Mouse (Mus musculus) forebrain, embryonic 13.5 days (tissue): ENCODE data around the gene Car3. TPM values are rescaled to one million over a fixed set of nuclear protein-coding genes. Genes with fewer than 3 reads are reported as not detected.

ENCODE experiments used
- ATAC-seq: fragments of 200-750 bp; cut with Nextera tagmentation; 2 replicates; pipeline ENCODE4 v1.8.0; 2017
- H3K27ac ChIP-seq: fragments of 300-500 bp; sonication (generic); 2 replicates; pipeline ENCODE4 v1.5.1; 2015; ENCODE audit warnings: inconsistent platforms, mild to moderate bottlenecking, moderate library complexity
- H3K27me3 ChIP-seq: fragments of 300-500 bp; sonication (generic); 2 replicates; pipeline ENCODE4 v1.6.1; 2015; ENCODE audit warnings: mild to moderate bottlenecking, inconsistent platforms
- H3K36me3 ChIP-seq: fragments of 300-500 bp; sonication (generic); 2 replicates; pipeline ENCODE4 v1.6.1; 2015; ENCODE audit warnings: mild to moderate bottlenecking, inconsistent platforms; ENCODE audit not compliant: poor library complexity, severe bottlenecking
- H3K4me1 ChIP-seq: fragments of 300-500 bp; sonication (generic); 2 replicates; pipeline ENCODE4 v1.6.1; 2015; ENCODE audit warnings: inconsistent platforms
- H3K4me2 ChIP-seq: fragments of 300-500 bp; sonication (generic); 2 replicates; pipeline ENCODE4 v1.6.1; 2015; ENCODE audit warnings: inconsistent platforms, mild to moderate bottlenecking, moderate library complexity
- H3K4me3 ChIP-seq: fragments of 300-500 bp; sonication (generic); 2 replicates; pipeline ENCODE4 v1.5.1; 2015; ENCODE audit warnings: mild to moderate bottlenecking, inconsistent platforms
- H3K9ac ChIP-seq: fragments of 300-500 bp; sonication (generic); 2 replicates; pipeline ENCODE4 v1.6.1; 2015; ENCODE audit warnings: mild to moderate bottlenecking, inconsistent platforms
- H3K9me3 ChIP-seq: fragments of 300-500 bp; sonication (generic); replicated peaks from 2 replicates; pipeline ENCODE4 v1.6.1; 2016; ENCODE audit warnings: inconsistent platforms
- WGBS: fragments of 180-500 bp; shearing (Covaris S2); methylation state at CpG from one replicate; pipeline ENCODE4 v1.1.7; 2015; 5-methylcytosine and 5-hydroxymethylcytosine counted together
- polyA plus RNA-seq: library from polyadenylated mRNA; unstranded; fragments of >200 nt; fragmentation: Nextera tagmentation; extraction: Ambion mirVana; gene quantifications from 2 replicates; pipeline ENCODE4 v1.2.1, GENCODE M21; 2015

Gene Car3
- polyA plus RNA-seq, 1 experiment from 2014 or later, result 1.6 TPM

GRCm38 (mm10) chr3:14860291-14860690 lies 3.0 kb upstream of the Car3 start:
- no peaks in the 10 kb centered on the region for H3K36me3 ChIP-seq
- H3K4me2 ChIP-seq, result no peak overlapping the region
- no peak overlapping the region for H3K27ac ChIP-seq
- WGBS, result 81% methylated on average over 3 of the region's 3 CpGs
- no peak overlapping the region for H3K4me3 ChIP-seq
- H3K9ac ChIP-seq, result no peak overlapping the region
- peaks cover 12% of the 10 kb centered on the region; the same call in 1 of the 2 replicates for H3K4me1 ChIP-seq
- H3K9me3 ChIP-seq, result no peaks in the 10 kb centered on the region
- no peak for ATAC-seq
- H3K27me3 ChIP-seq, result no peaks in the 10 kb centered on the region

- Histone ChIP-seq H3K27ac (no peak overlapping the region), H3K4me2 (no peak overlapping the region), H3K27me3 (no peaks in the 10 kb centered on the region), H3K4me1 (peaks cover 12% of the 10 kb centered on the region; the same call in 1 of the 2 replicates), H3K9ac (no peak overlapping the region), H3K4me3 (no peak overlapping the region), H3K36me3 (no peaks in the 10 kb centered on the region), H3K9me3 (no peaks in the 10 kb centered on the region)
- 89% methylated on average over 1 of the region's 1 CpGs for WGBS
- no peak for ATAC-seq
These were observed 2.1 kb upstream of the Car3 start for GRCm38 (mm10) chr3:14861165-14861564.

DNA sequence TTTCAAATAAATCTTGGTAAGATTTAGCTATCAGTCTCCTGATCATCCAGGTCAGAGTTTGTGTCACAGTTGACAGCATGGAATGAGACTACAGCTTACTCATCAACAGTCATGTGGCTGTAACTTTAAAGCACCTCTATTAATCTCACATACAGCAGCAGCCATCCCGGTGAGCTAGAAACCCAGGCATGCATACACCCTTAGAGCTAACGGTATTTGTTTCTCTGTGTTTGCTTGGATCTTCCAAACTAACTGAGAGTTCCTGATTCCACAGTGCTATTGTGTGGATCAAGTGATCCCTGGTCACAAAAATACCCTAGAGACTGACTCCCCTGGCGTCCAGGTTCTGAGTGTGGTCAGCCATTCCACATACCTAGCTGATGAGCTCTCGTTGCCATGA lies 1.5 kb upstream of the Car3 start:
- Histone ChIP-seq H3K36me3 (no peaks in the 10 kb centered on the region), H3K27me3 (no peaks in the 10 kb centered on the region), H3K9me3 (no peaks in the 10 kb centered on the region), H3K4me2 (peak overlapping the region; percentile 80; the same call in 1 of the 2 replicates), H3K4me3 (no peak overlapping the region), H3K27ac (no peak overlapping the region), H3K4me1 (peaks cover 12% of the 10 kb centered on the region; the same call in 1 of the 2 replicates), H3K9ac (no peak overlapping the region)
- 15% methylated on average over 4 of the region's 4 CpGs for WGBS
- no peak for ATAC-seq

DNA sequence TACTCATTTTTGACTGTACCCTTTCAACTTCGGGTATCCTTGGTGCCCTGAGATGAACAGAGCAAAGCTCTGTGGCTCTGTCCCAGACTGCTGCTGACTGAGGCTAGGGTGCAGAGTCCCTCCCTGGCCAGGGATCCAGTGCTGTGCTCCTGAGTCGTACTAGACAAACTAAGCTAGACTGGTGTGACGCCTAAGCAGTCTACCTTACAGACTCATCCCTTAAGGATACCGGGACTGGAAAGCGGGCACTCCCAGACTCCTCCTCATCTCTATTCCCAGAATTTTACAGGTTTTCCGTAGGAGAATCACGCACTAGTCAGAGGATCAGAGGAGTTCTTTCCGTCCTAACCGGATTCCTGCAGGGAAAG lies 674 bp upstream of the Car3 start:
- 1% methylated on average over 9 of the region's 9 CpGs for WGBS
- ATAC-seq, result peak; percentile 86
- H3K4me1 ChIP-seq, result peaks cover 12% of the 10 kb centered on the region; the same call in 1 of the 2 replicates
- H3K27me3 ChIP-seq, result no peaks in the 10 kb centered on the region
- H3K36me3 ChIP-seq, result no peaks in the 10 kb centered on the region
- peak overlapping the region; percentile 43 for H3K4me3 ChIP-seq
- no peak overlapping the region for H3K27ac ChIP-seq
- peak overlapping the region; percentile 65 for H3K9ac ChIP-seq
- H3K4me2 ChIP-seq, result peak overlapping the region; percentile 80
- no peaks in the 10 kb centered on the region for H3K9me3 ChIP-seq

DNA sequence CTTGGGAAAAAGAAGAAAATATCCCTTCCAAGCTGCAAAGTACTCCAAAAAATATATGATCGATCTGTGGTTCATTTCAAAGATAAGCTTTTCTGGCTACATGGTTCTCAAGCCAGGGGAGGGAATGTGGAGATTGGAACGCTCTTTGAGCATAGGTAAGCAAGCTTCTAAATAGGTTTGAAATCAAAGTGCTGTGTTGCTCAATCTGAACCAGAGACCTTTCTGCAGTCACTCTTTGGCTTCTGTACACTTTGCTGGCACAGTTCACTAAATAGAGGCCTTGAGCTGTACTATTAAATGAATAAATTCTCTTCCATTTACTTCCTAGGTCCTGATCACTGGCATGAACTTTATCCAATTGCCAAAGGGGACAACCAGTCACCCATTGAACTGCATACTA lies 610 bp downstream of the Car3 start:
- no peaks in the 10 kb centered on the region for H3K36me3 ChIP-seq
- no peak overlapping the region for H3K9ac ChIP-seq
- WGBS, result 91% methylated on average over 2 of the region's 2 CpGs
- H3K4me1 ChIP-seq, result peaks cover 12% of the 10 kb centered on the region; the same call in 1 of the 2 replicates
- 0 out of 2 replicates have a peak overlapping the region, but pooled peaks have one; percentile 80 for H3K4me2 ChIP-seq
- no peak for ATAC-seq
- no peaks in the 10 kb centered on the region for H3K27me3 ChIP-seq
- H3K27ac ChIP-seq, result no peak overlapping the region
- H3K4me3 ChIP-seq, result no peak overlapping the region
- H3K9me3 ChIP-seq, result no peaks in the 10 kb centered on the region

GRCm38 (mm10) chr3:14865941-14866340 lies 2.6 kb downstream of the Car3 start:
- no peak overlapping the region for H3K9ac ChIP-seq
- no peaks in the 10 kb centered on the region for H3K36me3 ChIP-seq
- H3K4me2 ChIP-seq, result no peak overlapping the region
- peaks cover 12% of the 10 kb centered on the region; the same call in 1 of the 2 replicates for H3K4me1 ChIP-seq
- H3K4me3 ChIP-seq, result no peak overlapping the region
- H3K27ac ChIP-seq, result no peak overlapping the region
- WGBS, result 79% methylated on average over 2 of the region's 2 CpGs
- H3K9me3 ChIP-seq, result no peaks in the 10 kb centered on the region
- no peak for ATAC-seq
- H3K27me3 ChIP-seq, result no peaks in the 10 kb centered on the region

DNA sequence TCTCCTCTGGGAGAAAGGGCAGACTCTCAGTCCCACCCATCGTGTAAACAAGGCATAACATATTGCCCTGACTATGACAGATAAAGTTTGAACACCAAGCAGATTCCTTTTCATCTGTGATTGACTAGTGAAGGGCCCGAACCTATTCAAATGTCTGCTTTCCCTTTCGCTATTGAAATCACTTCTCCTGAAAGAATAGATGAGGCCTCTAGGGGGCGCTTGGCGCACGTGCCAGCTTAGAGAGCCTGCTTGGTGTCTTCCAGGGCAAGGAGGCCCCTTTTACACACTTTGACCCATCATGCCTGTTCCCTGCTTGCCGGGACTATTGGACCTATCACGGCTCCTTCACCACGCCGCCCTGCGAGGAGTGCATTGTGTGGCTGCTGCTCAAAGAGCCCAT lies 6.5 kb downstream of the Car3 start:
- peak; percentile 78 for ATAC-seq
- no peaks in the 10 kb centered on the region for H3K4me1 ChIP-seq
- WGBS, result 16% methylated on average over 11 of the region's 11 CpGs
- no peaks in the 10 kb centered on the region for H3K9me3 ChIP-seq
- H3K4me2 ChIP-seq, result no peak overlapping the region
- H3K27ac ChIP-seq, result no peak overlapping the region
- no peak overlapping the region for H3K9ac ChIP-seq
- H3K27me3 ChIP-seq, result no peaks in the 10 kb centered on the region
- H3K4me3 ChIP-seq, result no peak overlapping the region
- H3K36me3 ChIP-seq, result no peaks in the 10 kb centered on the region

DNA sequence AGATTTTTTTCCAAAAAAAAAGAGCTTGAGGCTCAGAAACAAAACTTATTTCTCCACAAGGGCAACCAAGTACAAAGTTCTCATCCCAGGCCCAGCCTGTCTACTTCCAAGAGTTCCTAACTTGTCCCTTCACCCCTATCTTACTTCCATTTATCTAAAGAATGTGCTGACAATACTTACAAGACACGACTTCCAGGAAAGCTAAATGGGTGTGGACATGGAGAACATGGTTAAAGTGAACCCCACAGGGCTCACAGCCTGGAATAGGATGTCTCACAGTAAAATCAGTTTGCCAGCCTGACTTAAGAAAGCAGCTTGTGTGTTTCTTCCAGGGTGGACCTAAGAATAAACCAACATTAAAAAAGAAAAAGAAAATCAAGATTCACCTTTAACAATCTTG lies 7.2 kb downstream of the Car3 start:
- H3K4me2 ChIP-seq, result no peak overlapping the region
- H3K9me3 ChIP-seq, result no peaks in the 10 kb centered on the region
- no peak overlapping the region for H3K4me3 ChIP-seq
- whole genome bisulfite sequencing, result 74% methylated on average over 1 of the region's 1 CpGs
- H3K36me3 ChIP-seq, result no peaks in the 10 kb centered on the region
- H3K27ac ChIP-seq, result no peak overlapping the region
- H3K4me1 ChIP-seq, result no peaks in the 10 kb centered on the region
- H3K27me3 ChIP-seq, result no peaks in the 10 kb centered on the region
- ATAC-seq, result no peak
- H3K9ac ChIP-seq, result no peak overlapping the region

GRCm38 (mm10) chr3:14871386-14871785 lies 8.1 kb downstream of the Car3 start:
- no peak for ATAC-seq
- no peaks in the 10 kb centered on the region for H3K27me3 ChIP-seq
- H3K36me3 ChIP-seq, result no peaks in the 10 kb centered on the region
- no peaks in the 10 kb centered on the region for H3K9me3 ChIP-seq
- H3K4me2 ChIP-seq, result no peak overlapping the region
- no peak overlapping the region for H3K4me3 ChIP-seq
- H3K27ac ChIP-seq, result no peak overlapping the region
- no peak overlapping the region for H3K9ac ChIP-seq
- no peaks in the 10 kb centered on the region for H3K4me1 ChIP-seq
- WGBS, result 62% methylated on average over 7 of the region's 7 CpGs

GRCm38 (mm10) chr3:14874402-14875040 lies 11.2 kb downstream of the Car3 start:
- Histone ChIP-seq H3K27ac (no peak overlapping the region), H3K9ac (no peak overlapping the region), H3K9me3 (no peaks in the 10 kb centered on the region), H3K36me3 (no peaks in the 10 kb centered on the region), H3K27me3 (no peaks in the 10 kb centered on the region), H3K4me1 (no peaks in the 10 kb centered on the region), H3K4me3 (no peak overlapping the region), H3K4me2 (no peak overlapping the region)
- ATAC-seq, result peak; percentile 70
- 46% methylated on average over 8 of the region's 8 CpGs for WGBS

- Histone ChIP-seq H3K4me1 (no peaks in the 10 kb centered on the region), H3K9ac (no peak overlapping the region), H3K9me3 (no peaks in the 10 kb centered on the region), H3K27ac (no peak overlapping the region), H3K4me2 (no peak overlapping the region), H3K36me3 (no peaks in the 10 kb centered on the region), H3K27me3 (no peaks in the 10 kb centered on the region), H3K4me3 (no peak overlapping the region)
- no peak for ATAC-seq
- 86% methylated on average over 9 of the region's 9 CpGs for WGBS
These were observed 13.1 kb downstream of the Car3 start for GRCm38 (mm10) chr3:14876325-14876918.

GRCm38 (mm10) chr3:14877251-14877909 lies 14.1 kb downstream of the Car3 start:
- H3K27ac ChIP-seq, result no peak overlapping the region
- no peak overlapping the region for H3K9ac ChIP-seq
- H3K4me2 ChIP-seq, result no peak overlapping the region
- no peaks in the 10 kb centered on the region for H3K27me3 ChIP-seq
- WGBS, result 89% methylated on average over 7 of the region's 7 CpGs
- no peak overlapping the region for H3K4me3 ChIP-seq
- no peaks in the 10 kb centered on the region for H3K36me3 ChIP-seq
- no peaks in the 10 kb centered on the region for H3K9me3 ChIP-seq
- no peaks in the 10 kb centered on the region for H3K4me1 ChIP-seq
- ATAC-seq, result no peak
